23 mouse cellular contexts compared by ENCODE assay signal in genomic region chrX:22961338-22961737, GRCm38 (mm10).
DNase-seq lines count a peak whose midpoint lies in the region; ATAC-seq and TF ChIP-seq lines count a peak whose summit lies in the region.
"Had no signal": no experiment of that assay in that cellular context is flagged by ENCODE, and none has a peak within 500 bp of the region (broad histone marks: within the 10 kb centered on the region; RNA-seq: fewer than 3 reads in every experiment).

No protein-coding gene starts in this region.

- intact Hi-C loops in heart, postnatal 10 days (cut with DNase I), result no loop called here

- H3K36me3 ChIP-seq in forebrain, embryonic 10.5 days (replicated peaks), result no peaks in the 10 kb centered on the region
- no peaks in the 10 kb centered on the region for H3K36me3 ChIP-seq in forebrain, embryonic 13.5 days (ENCODE audit: poor library complexity, severe bottlenecking)
- no peaks in the 10 kb centered on the region for H3K36me3 ChIP-seq in hindbrain, postnatal 0 days (ENCODE audit: insufficient read depth, low read length)
- H3K36me3 ChIP-seq in midbrain, embryonic 15.5 days (replicated peaks), result no peaks in the 10 kb centered on the region
- H3K36me3 ChIP-seq in heart, embryonic 12.5 days, result no peaks in the 10 kb centered on the region
- H3K36me3 ChIP-seq: embryonic facial prominence, embryonic 13.5 days; kidney, embryonic 15.5 days; neural tube, embryonic 15.5 days had no signal

- H3K4me1 ChIP-seq in forebrain, embryonic 10.5 days, result no peaks in the 10 kb centered on the region
- H3K4me1 ChIP-seq in forebrain, embryonic 13.5 days, result no peaks in the 10 kb centered on the region
- no peaks in the 10 kb centered on the region for H3K4me1 ChIP-seq in hindbrain, postnatal 0 days (ENCODE audit: insufficient read depth, low read length)
- H3K4me1 ChIP-seq in midbrain, embryonic 15.5 days, result no peaks in the 10 kb centered on the region
- H3K4me1 ChIP-seq in heart, embryonic 12.5 days (replicated peaks), result no peaks in the 10 kb centered on the region
- H3K4me1 ChIP-seq: embryonic facial prominence, embryonic 13.5 days; kidney, embryonic 15.5 days; neural tube, embryonic 15.5 days had no signal

- H3K27me3 ChIP-seq in forebrain, embryonic 10.5 days (ENCODE audit: poor library complexity, severe bottlenecking), result no peaks in the 10 kb centered on the region
- H3K27me3 ChIP-seq in forebrain, embryonic 13.5 days, result no peaks in the 10 kb centered on the region
- H3K27me3 ChIP-seq in hindbrain, postnatal 0 days (ENCODE audit: insufficient read depth, low read length), result no peaks in the 10 kb centered on the region
- H3K27me3 ChIP-seq in midbrain, embryonic 15.5 days (replicated peaks), result no peaks in the 10 kb centered on the region
- no peaks in the 10 kb centered on the region for H3K27me3 ChIP-seq in heart, embryonic 12.5 days (replicated peaks)
- H3K27me3 ChIP-seq: embryonic facial prominence, embryonic 13.5 days; kidney, embryonic 15.5 days; neural tube, embryonic 15.5 days had no signal

- H3K9me3 ChIP-seq in forebrain, embryonic 10.5 days, result no peaks in the 10 kb centered on the region
- no peaks in the 10 kb centered on the region for H3K9me3 ChIP-seq in forebrain, embryonic 13.5 days (replicated peaks)
- no peaks in the 10 kb centered on the region for H3K9me3 ChIP-seq in hindbrain, postnatal 0 days (ENCODE audit: low read length)
- H3K9me3 ChIP-seq in midbrain, embryonic 15.5 days, result no peaks in the 10 kb centered on the region
- no peaks in the 10 kb centered on the region for H3K9me3 ChIP-seq in heart, embryonic 12.5 days (replicated peaks)
- H3K9me3 ChIP-seq: embryonic facial prominence, embryonic 13.5 days; kidney, embryonic 15.5 days; neural tube, embryonic 15.5 days had no signal

- no peak overlapping the region for H3K9ac ChIP-seq in forebrain, embryonic 13.5 days
- H3K9ac ChIP-seq in hindbrain, postnatal 0 days (replicated peaks; ENCODE audit: low read length), result no peak overlapping the region
- H3K9ac ChIP-seq in midbrain, embryonic 15.5 days, result no peak overlapping the region
- no peak overlapping the region for H3K9ac ChIP-seq in heart, embryonic 12.5 days
- H3K9ac ChIP-seq: embryonic facial prominence, embryonic 13.5 days; kidney, embryonic 15.5 days; neural tube, embryonic 15.5 days had no signal

- DNase-seq in forebrain, embryonic 10.5 days (ENCODE audit: extremely low spot score, low spot score), result peak; percentile 14
- peak; percentile 10 for DNase-seq in Muller cell, postnatal 12 days (ENCODE audit: inconsistent ontology term)
- DNase-seq in hindbrain, postnatal 0 days (ENCODE audit: low spot score), result peak; percentile 31
- DNase-seq in heart, postnatal 10 days, result no peak
- no peak for DNase-seq in spleen, postnatal 36 days (ENCODE audit: low spot score in 2 of 2)
- DNase-seq: cerebellum, adult 11-12 months; cerebellum, postnatal 14 days; gastrocnemius, adult 2 months; kidney, adult 11 months; kidney, postnatal 36 days; layer of hippocampus, postnatal 36 days; lung, postnatal 4 days; right cerebral cortex, postnatal 14 days; spleen, adult 18-20 months; thymus, postnatal 14 days had no signal

- no peak for TF ChIP-seq CTCF in hindbrain, postnatal 0 days (IDR thresholded peaks at IDR 0.05; ENCODE audit: low read depth)

- no peak overlapping the region for H3K4me3 ChIP-seq in forebrain, embryonic 10.5 days
- H3K4me3 ChIP-seq in forebrain, embryonic 13.5 days, result no peak overlapping the region
- no peak overlapping the region for H3K4me3 ChIP-seq in hindbrain, postnatal 0 days (ENCODE audit: low read length)
- no peak overlapping the region for H3K4me3 ChIP-seq in midbrain, embryonic 15.5 days
- no peak overlapping the region for H3K4me3 ChIP-seq in heart, embryonic 12.5 days
- H3K4me3 ChIP-seq: embryonic facial prominence, embryonic 13.5 days; erythroblast, embryonic 14.5 days; gastrocnemius, adult 2 months; kidney, embryonic 15.5 days; neural tube, embryonic 15.5 days had no signal

- no peak overlapping the region for H3K27ac ChIP-seq in forebrain, embryonic 10.5 days
- no peak overlapping the region for H3K27ac ChIP-seq in forebrain, embryonic 13.5 days
- H3K27ac ChIP-seq in hindbrain, postnatal 0 days, result no peak overlapping the region
- H3K27ac ChIP-seq in midbrain, embryonic 15.5 days, result no peak overlapping the region
- no peak overlapping the region for H3K27ac ChIP-seq in heart, embryonic 12.5 days (ENCODE audit: poor library complexity, severe bottlenecking)
- H3K27ac ChIP-seq: embryonic facial prominence, embryonic 13.5 days; gastrocnemius, adult 2 months; kidney, embryonic 15.5 days; neural tube, embryonic 15.5 days had no signal

- no peak overlapping the region for H3K4me2 ChIP-seq in forebrain, embryonic 13.5 days
- no peak overlapping the region for H3K4me2 ChIP-seq in hindbrain, postnatal 0 days (ENCODE audit: low read depth, low read length)
- H3K4me2 ChIP-seq in midbrain, embryonic 15.5 days, result no peak overlapping the region
- H3K4me2 ChIP-seq in heart, embryonic 12.5 days, result no peak overlapping the region
- H3K4me2 ChIP-seq: embryonic facial prominence, embryonic 13.5 days; heart, embryonic 11.5 days; kidney, embryonic 15.5 days; neural tube, embryonic 15.5 days had no signal

- no peak; the same call in 1 of the 2 replicates for ATAC-seq in forebrain, embryonic 13.5 days
- no peak for ATAC-seq in hindbrain, postnatal 0 days
- peak; percentile 75 for ATAC-seq in midbrain, embryonic 15.5 days (replicated peaks)
- no peak for ATAC-seq in heart, embryonic 12.5 days (ENCODE audit: insufficient number of reproducible peaks, low FRiP score)

Comparison
In these comparisons a context has a peak if more than half of its experiments do, and no peak if none do; other contexts are left out.
1. DNase-seq: peak in forebrain, embryonic 10.5 days (single experiment), Muller cell, postnatal 12 days (single experiment) and hindbrain, postnatal 0 days (single experiment); none in heart, postnatal 10 days (0 of 2) and spleen, postnatal 36 days (0 of 2).